ENCODE assay signal across 26 mouse cellular contexts in the genomic region with DNA sequence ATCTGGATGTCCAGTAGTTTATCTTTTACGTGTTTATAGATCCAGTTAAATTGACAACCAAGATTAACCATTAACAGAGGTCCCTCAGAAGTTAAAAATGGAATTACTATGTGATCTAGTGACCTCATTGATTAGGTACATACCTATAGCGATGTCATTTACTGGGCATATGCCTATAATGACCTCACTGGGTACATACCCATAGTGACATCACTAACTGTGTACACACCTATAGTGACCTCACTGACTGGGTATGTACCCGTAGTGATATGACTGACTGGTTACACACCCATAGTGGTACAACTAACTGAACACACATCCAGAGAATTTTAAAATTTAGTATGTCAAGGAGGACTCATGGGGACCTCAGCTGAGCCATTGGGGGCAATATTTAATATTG. TPM values are rescaled to one million over a fixed set of nuclear protein-coding genes. Genes with fewer than 3 reads are reported as not detected.
"Had no signal": no experiment of that assay in that cellular context is flagged by ENCODE, and none has a peak within 500 bp of the region (broad histone marks: within the 10 kb centered on the region; RNA-seq: fewer than 3 reads in every experiment).

No protein-coding gene starts in this region.

- H3K4me3 ChIP-seq: midbrain, embryonic 10.5 days; myocyte; neural tube, embryonic 13.5 days; neural tube, embryonic 15.5 days had no signal

- DNase-seq: lung, adult 18-20 months; lung, embryonic 14.5 days; lung, postnatal 10 days; lung, postnatal 4 days; midbrain, embryonic 14.5 days; retina, postnatal 1 day; right cerebral cortex, adult 18-20 months; right cerebral cortex, postnatal 25 days; right cerebral cortex, postnatal 4 days; spleen, adult 18-20 months; thymus, adult 18-20 months; thymus, postnatal 14 days; thymus, postnatal 36 days had no signal

- H3K9me3 ChIP-seq: midbrain, embryonic 10.5 days; neural tube, embryonic 13.5 days had no signal

- ATAC-seq: midbrain, embryonic 16.5 days had no signal

- H3K4me2 ChIP-seq: lung, embryonic 14.5 days; neural tube, embryonic 13.5 days; neural tube, embryonic 15.5 days had no signal

- H3K36me3 ChIP-seq: midbrain, embryonic 10.5 days; neural tube, embryonic 13.5 days; neural tube, embryonic 15.5 days had no signal

- H3K9ac ChIP-seq: liver, embryonic 14.5 days; lung, embryonic 14.5 days; neural tube, embryonic 13.5 days; neural tube, embryonic 15.5 days had no signal

- H3K27ac ChIP-seq: liver, embryonic 14.5 days; midbrain, embryonic 10.5 days; neural tube, embryonic 13.5 days; neural tube, embryonic 15.5 days had no signal

- H3K27me3 ChIP-seq: neural tube, embryonic 13.5 days; neural tube, embryonic 15.5 days had no signal

RNA-seq across cellular contexts. Expression of gene Gm11983, which starts 18.5 kb away (rescaled TPM):
- total RNA-seq: megakaryocyte, adult 5-6 weeks; megakaryocyte-erythroid progenitor cell, adult 5-6 weeks had no signal
- polyA plus RNA-seq: liver, embryonic 14.5 days; lung, embryonic 14.5 days; lung, embryonic 16.5 days; midbrain, embryonic 10.5 days; midbrain, embryonic 14.5 days; midbrain, embryonic 16.5 days; myocyte; neural tube, embryonic 11.5 days; neural tube, embryonic 13.5 days; neural tube, embryonic 15.5 days; small intestine, adult 2 months; stomach, embryonic 14.5 days; thymus, postnatal 0 days had no signal
